Mouse (Mus musculus): ENCODE measurements around the gene Hipk2.

DNA sequence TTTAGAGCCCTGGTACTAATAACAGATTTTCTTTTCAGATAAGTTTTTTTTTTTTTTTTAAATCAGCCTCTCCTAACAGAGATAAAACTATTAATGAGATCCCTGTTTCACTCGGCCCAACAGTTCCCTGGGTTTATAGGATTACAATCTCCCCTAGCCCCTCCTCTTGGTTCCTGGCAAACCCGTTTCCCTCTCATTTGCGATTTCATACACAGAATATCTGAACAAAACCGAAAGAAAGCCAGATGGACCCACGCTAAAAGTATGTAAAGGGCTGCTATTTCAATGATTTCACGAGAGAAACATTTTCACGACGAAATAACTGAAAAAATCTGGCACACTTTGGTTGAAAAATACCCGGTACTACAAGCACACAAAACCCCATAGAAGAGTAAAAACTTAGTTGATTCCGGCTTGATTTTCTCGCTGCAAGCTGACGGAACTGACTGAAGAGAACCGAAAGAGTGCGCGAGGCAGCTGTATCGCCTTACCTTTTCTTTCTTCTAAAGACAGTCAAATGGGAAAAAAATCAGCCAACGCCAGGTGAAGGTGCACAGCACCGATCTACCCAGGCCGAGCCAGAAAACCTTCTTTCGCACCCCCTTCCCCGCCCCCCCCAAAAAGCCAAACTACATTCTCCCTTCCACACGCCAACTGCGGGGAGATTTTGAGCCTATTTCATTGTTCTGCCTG is 1.3 kb downstream of the Hipk2 start:
- TF ChIP-seq POLR2A (IDR thresholded peaks at IDR 0.05; ENCODE audit: borderline replicate concordance, control insufficient read depth, low read depth, low read length) (no peak), CTCF (IDR thresholded peaks at IDR 0.05; ENCODE audit: control insufficient read depth, insufficient read depth, low read length) (no peak)

Data from bone marrow, adult 2 months (tissue).